Mouse (Mus musculus): ENCODE measurements at regions not wholly inside any gene's neighbourhood (a gene's known extent, or its start where the extent isn't known, plus 50 kb on each side); places are given as distances from the start of the nearest gene placed in this dataset.

- H3K27me3 ChIP-seq (ENCODE audit: insufficient read depth, low read length), result no peaks in the 10 kb centered on the region
- no peaks in the 10 kb centered on the region; the same call in 1 of the 2 replicates for H3K9me3 ChIP-seq (ENCODE audit: low read length)
- no peak overlapping the region for H3K4me3 ChIP-seq (replicated peaks; ENCODE audit: low read length)
- H3K36me3 ChIP-seq (ENCODE audit: insufficient read depth, low read length), result no peaks in the 10 kb centered on the region
- TF ChIP-seq POU5F1 (IDR thresholded peaks at IDR 0.05; ENCODE audit: borderline replicate concordance, low read length) (no peak), CTCF (conservative IDR thresholded peaks at IDR 0.05; ENCODE audit: low read length) (no peak), NANOG (IDR thresholded peaks at IDR 0.05; ENCODE audit: borderline replicate concordance, low read length) (no peak)
- H3K4me1 ChIP-seq (replicated peaks; ENCODE audit: low read depth, low read length), result no peaks in the 10 kb centered on the region
These were observed 74.4 kb upstream of the Tmem45b start for GRCm38 (mm10) chr9:31538458-31539210.

- peaks cover 8% of the 10 kb centered on the region; the same call in 1 of the 2 replicates for H3K9me3 ChIP-seq (ENCODE audit: low read length)
- no peak overlapping the region for H3K4me3 ChIP-seq (replicated peaks; ENCODE audit: low read length)
- H3K36me3 ChIP-seq (ENCODE audit: insufficient read depth, low read length), result no peaks in the 10 kb centered on the region
- no peak for TF ChIP-seq POU5F1 (IDR thresholded peaks at IDR 0.05; ENCODE audit: borderline replicate concordance, low read length)
- no peak for TF ChIP-seq CTCF (conservative IDR thresholded peaks at IDR 0.05; ENCODE audit: low read length)
- no peak for TF ChIP-seq NANOG (IDR thresholded peaks at IDR 0.05; ENCODE audit: borderline replicate concordance, low read length)
- H3K27me3 ChIP-seq (ENCODE audit: insufficient read depth, low read length), result no peaks in the 10 kb centered on the region; the same call in 1 of the 2 replicates
- H3K4me1 ChIP-seq (replicated peaks; ENCODE audit: low read depth, low read length), result peaks cover 14% of the 10 kb centered on the region
These were observed 64.8 kb upstream of the Tmem45b start for GRCm38 (mm10) chr9:31529021-31529420.

DNA sequence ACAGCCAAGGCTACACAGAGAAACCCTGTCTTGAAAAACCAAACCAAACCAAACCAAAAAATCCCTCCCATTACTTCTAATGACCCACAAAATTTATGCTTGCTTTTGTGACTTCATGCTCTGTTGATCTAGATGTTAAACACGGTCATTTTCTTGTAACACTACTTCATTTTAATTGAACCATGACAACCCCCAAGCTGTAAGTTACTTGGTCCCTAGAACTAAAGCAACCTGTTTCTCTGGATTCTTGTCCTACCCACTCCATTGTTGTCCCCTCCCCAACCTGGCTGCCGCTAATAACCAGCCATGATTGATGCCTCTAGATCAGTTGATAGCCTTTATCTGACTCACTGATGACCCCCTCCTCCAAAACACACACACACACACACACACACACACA lies 63.0 kb upstream of the Tmem45b start:
- Histone ChIP-seq H3K4me1 (replicated peaks; ENCODE audit: low read depth, low read length) (peaks cover 14% of the 10 kb centered on the region), H3K27me3 (ENCODE audit: insufficient read depth, low read length) (no peaks in the 10 kb centered on the region; the same call in 1 of the 2 replicates), H3K36me3 (ENCODE audit: insufficient read depth, low read length) (no peaks in the 10 kb centered on the region), H3K9me3 (ENCODE audit: low read length) (peaks cover 8% of the 10 kb centered on the region; the same call in 1 of the 2 replicates), H3K4me3 (replicated peaks; ENCODE audit: low read length) (no peak overlapping the region)
- TF ChIP-seq NANOG (IDR thresholded peaks at IDR 0.05; ENCODE audit: borderline replicate concordance, low read length) (no peak), CTCF (conservative IDR thresholded peaks at IDR 0.05; ENCODE audit: low read length) (no peak)
